Mouse (Mus musculus): ENCODE data around the gene Abca3.

Gene Abca3

DNA sequence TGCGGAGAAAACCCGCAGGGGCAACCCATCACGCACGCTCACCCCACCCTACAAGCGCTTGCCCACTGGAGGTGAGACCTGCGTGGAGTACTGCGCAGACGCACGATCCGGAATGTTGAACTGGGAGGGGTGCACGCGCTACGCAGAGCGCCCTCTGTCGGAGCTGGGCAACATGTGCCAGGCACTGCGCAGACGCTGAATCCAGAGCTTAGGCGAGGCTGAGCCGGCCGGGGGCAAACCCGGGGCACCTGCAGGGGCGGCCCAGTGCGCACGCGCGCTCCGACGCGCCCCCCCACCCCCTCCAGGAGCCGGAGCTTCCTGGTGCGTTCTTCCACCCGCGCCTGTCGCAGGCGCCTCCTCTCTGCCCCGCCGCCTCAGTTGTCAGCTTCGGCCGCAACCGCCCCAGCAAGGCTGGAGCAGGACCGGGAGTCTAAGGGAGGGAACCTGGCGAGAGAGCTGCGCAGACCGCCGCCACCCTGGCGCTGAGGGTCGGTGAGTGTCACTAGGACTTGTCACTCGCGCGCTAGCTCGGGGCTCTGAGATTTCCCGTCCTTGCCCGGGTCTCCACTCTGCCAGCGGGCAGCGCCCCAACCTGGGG, at the start of gene Abca3:
TSS of gene Abca3 (plus strand) at position 191 of the 598 bp plus-strand sequence.
- DNase-seq (ENCODE audit: low read depth, low spot score): peak; percentile 98

GRCm38 (mm10) chr17:24307500-24307899, 44.2 kb upstream of the Abca3 start:
- peak; percentile 43 for DNase-seq (ENCODE audit: low read depth, low spot score)

DNA sequence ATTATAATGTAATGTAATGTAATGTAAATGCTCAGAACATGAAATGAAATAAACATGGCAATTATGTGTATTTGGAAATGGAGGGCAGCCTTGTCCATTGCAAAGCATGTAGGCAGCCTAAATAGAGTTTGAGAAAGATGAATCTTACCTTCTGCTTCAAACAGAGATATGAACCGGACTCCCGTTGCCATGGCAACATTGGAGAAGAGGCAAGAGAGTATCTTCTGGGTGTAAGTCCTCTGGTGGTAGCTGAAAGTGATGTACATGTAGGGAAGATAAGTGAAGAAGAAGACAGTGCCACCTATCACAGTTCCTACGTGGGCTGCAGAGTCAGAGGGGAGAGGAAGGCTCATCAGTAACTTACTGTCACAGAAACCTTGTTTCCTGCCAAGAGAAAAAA, 30.9 kb upstream of the Abca3 start:
- DNase-seq (ENCODE audit: low read depth, low spot score): no peak

GRCm38 (mm10) chr17:24325051-24325450, 26.7 kb upstream of the Abca3 start:
- DNase-seq (ENCODE audit: low read depth, low spot score): no peak

DNA sequence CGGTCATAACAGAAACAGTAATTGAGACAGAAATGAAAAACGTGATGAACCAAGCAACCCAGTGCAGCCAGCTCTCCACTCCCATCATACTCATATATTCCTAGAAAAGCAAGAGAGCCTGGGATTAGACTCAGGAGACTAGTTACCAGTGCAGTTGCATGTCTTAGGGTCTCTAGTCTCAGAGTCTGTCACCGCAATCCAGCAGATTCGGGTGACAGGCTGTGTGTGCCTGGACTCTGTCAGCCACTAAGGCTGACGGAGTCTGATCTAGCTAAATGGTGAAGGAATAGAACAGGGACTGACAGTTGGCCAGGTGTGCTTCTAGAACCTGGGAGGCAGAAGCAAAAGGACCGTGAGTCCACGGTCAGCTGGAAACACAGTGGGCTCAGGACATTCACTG, 24.1 kb upstream of the Abca3 start:
- no peak for DNase-seq (ENCODE audit: low read depth, low spot score)

- peak; percentile 63 for DNase-seq (ENCODE audit: low read depth, low spot score)
Observed at GRCm38 (mm10) chr17:24344672-24345071, 7.1 kb upstream of the Abca3 start.

GRCm38 (mm10) chr17:24346831-24347230, 4.9 kb upstream of the Abca3 start:
- no peak for DNase-seq (ENCODE audit: low read depth, low spot score)

- DNase-seq (ENCODE audit: low read depth, low spot score): peak; percentile 20
Observed at GRCm38 (mm10) chr17:24349176-24349575, 2.6 kb upstream of the Abca3 start.

DNA sequence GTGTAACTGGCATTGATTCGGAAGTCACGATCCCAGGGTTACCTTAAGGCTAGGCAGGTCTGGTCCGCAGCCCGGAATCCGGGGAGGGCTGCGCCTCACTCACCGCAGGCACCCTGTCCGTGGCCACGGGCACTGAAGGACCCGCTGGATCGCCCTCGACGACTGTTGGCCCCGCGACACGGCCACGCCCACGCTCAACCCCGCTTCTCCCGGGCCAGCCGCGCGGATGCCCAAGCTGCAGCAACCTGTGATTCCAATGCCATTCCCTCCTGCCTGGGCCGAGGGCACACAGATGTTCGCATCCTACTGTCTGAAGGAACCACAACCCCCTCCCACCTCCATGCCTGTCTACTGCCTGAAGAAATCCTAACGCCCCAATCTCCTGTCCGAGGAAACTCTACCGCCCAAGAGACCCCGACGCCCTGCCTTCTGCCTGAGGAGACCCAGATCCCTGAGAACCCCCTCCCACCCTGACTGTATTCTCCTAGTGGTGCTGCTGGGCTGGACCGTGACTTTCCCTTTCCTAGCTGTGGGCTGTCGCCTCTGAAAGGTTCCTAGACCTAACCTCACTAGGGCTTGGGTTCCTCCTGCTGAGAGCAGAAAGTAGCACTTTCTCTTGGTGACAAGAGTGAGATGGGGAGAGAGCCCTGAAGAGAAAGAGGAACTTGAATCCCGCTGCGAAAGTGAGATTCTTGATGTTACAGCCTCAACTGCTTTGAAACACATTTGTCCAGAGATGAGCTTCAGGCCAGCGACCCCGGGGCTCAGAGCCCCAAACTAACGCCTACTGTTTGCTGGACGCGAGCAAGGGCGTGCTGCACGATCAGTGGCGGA, 607 bp upstream of the Abca3 start, which contains the start of gene Abca17:
TSS of gene Abca17 (minus strand) at position 143 of the 834 bp plus-strand sequence.
- peak; percentile 45 for DNase-seq (ENCODE audit: low read depth, low spot score)

- no peak for DNase-seq (ENCODE audit: low read depth, low spot score)
Observed at GRCm38 (mm10) chr17:24352370-24353194, 832 bp downstream of the Abca3 start.

DNA sequence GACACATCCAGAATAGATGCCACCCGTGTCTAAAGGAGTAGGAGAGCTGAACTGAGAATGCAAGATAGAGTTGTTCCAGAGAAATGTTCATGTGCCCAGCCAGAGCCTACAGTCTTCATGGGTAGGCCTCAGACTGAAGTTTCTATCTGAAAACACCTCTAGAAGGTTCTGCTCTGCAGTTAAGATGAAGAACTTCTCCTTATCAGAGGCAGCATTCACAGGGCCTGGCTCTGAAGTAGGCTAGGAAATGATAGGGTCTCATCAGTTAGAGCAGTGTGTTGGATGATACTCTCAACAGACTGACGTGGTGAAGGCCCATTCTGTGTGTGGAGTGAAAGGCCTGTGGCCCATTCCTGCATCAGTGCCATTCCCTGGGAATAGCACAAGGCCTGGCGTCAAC, 2.2 kb downstream of the Abca3 start:
- DNase-seq (ENCODE audit: low read depth, low spot score): no peak

GRCm38 (mm10) chr17:24355284-24355683, 3.5 kb downstream of the Abca3 start:
- no peak for DNase-seq (ENCODE audit: low read depth, low spot score)

DNA sequence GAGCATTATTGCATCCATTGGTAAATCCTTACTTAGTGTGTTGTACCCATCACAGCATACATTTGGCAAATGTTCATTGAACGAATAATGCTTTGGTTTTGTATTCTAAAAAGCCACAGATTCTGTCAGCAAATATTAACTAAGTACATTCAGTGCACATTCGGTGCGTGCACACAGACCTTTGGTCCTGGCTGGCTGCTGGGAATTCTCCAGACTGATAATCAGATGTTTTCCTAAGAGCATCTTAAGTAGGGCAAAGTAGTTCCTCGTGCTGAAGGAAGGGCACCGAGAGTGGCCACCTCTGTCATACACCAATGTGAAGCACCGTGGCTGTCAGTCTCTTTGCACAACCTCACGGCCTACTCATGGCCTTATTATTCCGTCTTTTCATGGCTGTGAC, 7.3 kb downstream of the Abca3 start:
- no peak for DNase-seq (ENCODE audit: low read depth, low spot score)

- DNase-seq (ENCODE audit: low read depth, low spot score): no peak
Observed at GRCm38 (mm10) chr17:24359903-24360302, 8.2 kb downstream of the Abca3 start.

DNA sequence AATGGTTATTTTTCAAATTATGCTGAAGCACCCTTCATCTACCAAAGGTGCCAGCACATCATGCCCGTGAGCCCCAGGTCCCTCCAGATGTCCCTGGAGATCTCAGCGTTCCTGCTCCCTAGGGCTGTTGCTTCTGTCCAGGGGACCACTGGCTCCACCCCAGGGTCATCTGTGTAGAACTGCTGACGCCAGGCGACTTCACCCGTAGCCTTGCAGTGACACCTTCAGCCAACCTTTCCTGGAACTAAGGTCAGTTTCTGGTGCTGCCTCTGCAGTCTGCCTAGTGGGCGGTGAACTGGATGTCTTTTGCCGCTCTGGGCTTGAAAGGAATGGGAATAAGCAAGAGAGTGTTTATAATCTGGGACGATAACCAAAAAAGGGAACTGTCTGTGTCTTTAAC, 9.1 kb downstream of the Abca3 start:
- DNase-seq (ENCODE audit: low read depth, low spot score): no peak

GRCm38 (mm10) chr17:24361291-24361690, 9.5 kb downstream of the Abca3 start:
- DNase-seq (ENCODE audit: low read depth, low spot score): no peak

DNA sequence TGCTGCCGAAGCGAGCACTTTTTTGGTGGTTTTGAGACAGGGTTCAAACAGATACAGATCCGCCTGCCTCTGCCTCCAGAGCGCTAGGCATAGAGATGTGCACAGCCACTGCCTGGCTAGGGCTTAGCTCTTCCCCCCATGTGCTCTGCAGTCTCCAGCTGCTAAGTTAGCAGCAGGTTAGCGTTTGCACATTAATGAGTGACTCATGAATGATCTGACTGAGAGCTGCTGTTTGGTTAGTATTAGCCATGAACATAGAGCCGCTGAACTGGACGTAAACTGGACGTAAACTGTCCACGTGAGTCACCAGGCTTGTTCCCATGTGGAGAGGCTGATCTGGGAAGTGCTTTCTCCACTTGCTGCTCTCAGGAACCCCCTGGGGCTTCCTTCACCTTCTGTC, 10.8 kb downstream of the Abca3 start:
- DNase-seq (ENCODE audit: low read depth, low spot score): no peak

DNA sequence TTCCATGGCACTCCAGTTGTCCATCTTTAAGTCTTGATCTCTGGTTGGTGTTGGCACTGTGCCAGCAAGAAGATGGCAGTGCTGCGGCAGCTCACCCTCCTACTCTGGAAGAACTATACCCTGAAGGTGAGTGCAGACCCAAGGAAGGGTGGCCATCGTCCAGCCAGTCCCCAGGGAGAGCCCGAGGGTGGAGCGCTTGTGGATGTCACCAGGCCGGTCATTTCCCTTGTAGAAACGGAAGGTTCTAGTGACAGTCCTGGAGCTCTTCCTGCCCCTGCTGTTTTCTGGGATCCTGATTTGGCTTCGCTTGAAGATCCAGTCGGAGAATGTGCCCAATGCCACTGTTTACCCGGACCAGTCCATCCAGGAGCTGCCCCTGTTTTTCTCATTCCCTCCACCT, 12.7 kb downstream of the Abca3 start:
- no peak for DNase-seq (ENCODE audit: low read depth, low spot score)

DNA sequence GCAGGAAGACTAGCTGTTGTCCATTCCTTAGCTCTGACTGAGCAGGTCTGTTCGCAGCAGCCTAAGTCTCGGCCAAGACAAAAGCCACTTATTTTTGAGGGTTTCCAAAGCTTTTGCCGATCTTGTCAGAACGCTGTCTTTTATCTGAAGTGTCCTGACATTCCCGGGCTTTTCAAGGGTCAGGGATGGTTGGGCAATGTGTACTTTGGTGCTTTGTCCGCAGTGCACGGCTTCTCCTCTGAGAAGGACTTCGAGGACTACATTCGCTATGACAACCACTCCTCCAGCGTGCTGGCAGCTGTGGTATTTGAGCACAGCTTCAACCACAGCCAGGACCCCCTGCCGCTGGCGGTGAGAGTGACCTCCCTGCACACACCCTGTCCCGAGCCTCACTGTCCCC, 14.1 kb downstream of the Abca3 start:
- DNase-seq (ENCODE audit: low read depth, low spot score): no peak

DNA sequence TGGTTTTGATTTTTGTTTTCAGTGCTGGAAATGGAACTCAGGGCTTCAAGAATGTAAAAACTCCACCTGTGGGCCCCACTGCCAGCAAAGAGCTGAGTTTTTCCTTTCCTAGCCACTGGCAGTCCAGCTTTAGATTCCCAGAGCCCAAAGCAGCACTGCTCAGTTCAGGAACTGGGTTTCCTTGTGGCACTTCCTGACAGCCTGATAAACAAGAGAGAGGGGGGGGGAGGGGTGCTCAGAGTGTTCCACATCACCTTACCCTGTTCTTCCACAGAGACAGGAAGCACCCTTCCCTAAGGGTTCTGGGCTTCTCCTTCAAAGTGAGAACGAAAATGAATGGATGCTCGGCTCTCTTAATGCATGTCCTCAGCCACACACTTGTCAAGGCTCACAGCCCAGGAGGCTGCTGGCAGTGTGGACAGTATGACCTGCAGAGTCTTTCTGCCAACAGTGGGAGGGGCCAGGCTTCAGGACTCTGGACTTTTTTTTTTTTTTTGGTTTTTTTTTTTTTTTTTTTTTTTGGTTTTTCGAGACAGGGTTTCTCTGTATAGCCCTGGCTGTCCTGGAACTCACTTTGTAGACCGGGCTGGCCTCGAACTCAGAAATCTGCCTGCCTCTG, 23.5 kb downstream of the Abca3 start:
- no peak for DNase-seq (ENCODE audit: low read depth, low spot score)

- DNase-seq (ENCODE audit: low read depth, low spot score): no peak
Observed at GRCm38 (mm10) chr17:24375886-24376285, 24.1 kb downstream of the Abca3 start.

DNA sequence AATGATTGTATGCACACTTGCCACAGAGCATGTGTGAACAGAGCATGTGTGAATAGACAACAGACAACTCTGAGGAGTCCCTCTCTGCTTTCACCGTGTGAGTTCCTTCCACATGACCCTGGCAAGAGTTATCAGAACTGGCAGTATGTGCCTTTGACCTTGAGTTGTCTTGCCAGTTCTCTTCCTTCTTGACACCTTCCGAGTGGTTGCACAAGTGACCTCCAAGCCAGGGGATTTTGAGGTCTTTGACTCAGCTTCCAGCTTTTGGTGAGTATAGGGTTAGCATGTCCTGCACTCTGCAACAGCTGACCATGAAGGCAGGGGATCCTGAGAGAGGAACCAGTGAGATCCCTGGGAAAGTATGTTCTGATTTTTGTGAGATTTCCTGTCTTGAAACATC, 26.7 kb downstream of the Abca3 start:
- DNase-seq (ENCODE audit: low read depth, low spot score): no peak
